9 mouse cellular contexts compared by ENCODE assay signal in the genomic region with DNA sequence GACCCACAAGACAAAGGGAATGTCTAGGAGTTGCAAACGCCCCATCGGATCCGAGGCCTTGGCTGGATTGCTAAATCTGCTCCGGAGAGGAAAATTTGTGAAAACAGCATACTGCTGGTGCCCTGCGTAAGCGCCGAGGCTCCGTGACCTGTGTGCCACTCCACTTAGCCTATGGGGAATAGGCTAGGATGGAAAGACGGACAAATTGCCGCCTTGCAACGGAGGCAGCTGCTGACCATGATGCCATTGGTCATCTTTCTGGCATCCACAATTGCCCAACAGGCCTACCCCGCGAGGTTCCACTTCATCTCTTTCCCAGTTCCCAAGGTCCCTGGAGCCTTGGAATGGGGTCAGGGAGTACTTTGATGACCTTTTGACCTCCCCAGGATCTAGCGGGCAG. TPM values are rescaled to one million over a fixed set of nuclear protein-coding genes. Genes with fewer than 3 reads are reported as not detected.
A peak's percentile ranks its signal among the peaks of the same experiment; 100 is the strongest.
DNase-seq lines count a peak whose midpoint lies in the region; ATAC-seq and TF ChIP-seq lines count a peak whose summit lies in the region.
"Had no signal": no experiment of that assay in that cellular context is flagged by ENCODE, and none has a peak within 500 bp of the region (broad histone marks: within the 10 kb centered on the region; RNA-seq: fewer than 3 reads in every experiment).

No protein-coding gene starts in this region.

- H3K9me3 ChIP-seq in heart, embryonic 11.5 days (replicated peaks; ENCODE audit: control insufficient read depth, low read length) = no peaks in the 10 kb centered on the region
- H3K9me3 ChIP-seq in ES-E14 (ENCODE audit: control insufficient read depth, insufficient read depth, low read depth, low read length) = no peaks in the 10 kb centered on the region
- H3K9me3 ChIP-seq in forebrain, postnatal 0 days (ENCODE audit: low read length) = no peaks in the 10 kb centered on the region

- H3K27ac ChIP-seq in heart, embryonic 11.5 days (ENCODE audit: low read depth, low read length) = no peak overlapping the region
- H3K27ac ChIP-seq in ES-E14 (ENCODE audit: insufficient read depth, low read depth, low read length, poor library complexity, severe bottlenecking) = no peak overlapping the region
- H3K27ac ChIP-seq in forebrain, postnatal 0 days (ENCODE audit: low read depth, low read length) = no peak overlapping the region

- peaks cover 36% of the 10 kb centered on the region for H3K4me1 ChIP-seq in heart, embryonic 11.5 days (ENCODE audit: control insufficient read depth, insufficient read depth, low read length)
- H3K4me1 ChIP-seq in ES-E14 (ENCODE audit: control insufficient read depth in 2 of 2, insufficient read depth in 2 of 2, low read length in 2 of 2, poor library complexity in 1 of 2) = peaks cover 0 to 3% of the 10 kb centered on the region in 2 experiments; a peak in 1 of 4 replicates
- peaks cover 19% of the 10 kb centered on the region for H3K4me1 ChIP-seq in forebrain, postnatal 0 days (ENCODE audit: insufficient read depth)

- DNase-seq in heart, postnatal 36 days = no peak
- DNase-seq in ES-E14 (ENCODE audit: low read depth, low spot score) = no peak
- DNase-seq in forebrain, postnatal 0 days = no peak
- no peak for DNase-seq in layer of hippocampus, adult 9-10 months (ENCODE audit: low spot score)
- no peak for DNase-seq in frontal cortex, postnatal 10 days (ENCODE audit: low spot score in 2 of 2)
- no peak for DNase-seq in right cerebral cortex, postnatal 10 days (ENCODE audit: low spot score in 2 of 2)

- TF ChIP-seq CTCF in forebrain, postnatal 0 days (IDR thresholded peaks at IDR 0.05; ENCODE audit: low read depth) = no peak

- H3K27me3 ChIP-seq in heart, embryonic 11.5 days (ENCODE audit: control insufficient read depth, insufficient read depth, low read length) = no peaks in the 10 kb centered on the region
- no peaks in the 10 kb centered on the region for H3K27me3 ChIP-seq in forebrain, postnatal 0 days (ENCODE audit: insufficient read depth, low read length)

- intact Hi-C loops in heart, postnatal 36 days (cut with DNase I) = no loop called here

- 0 out of 2 replicates have a peak, but pooled peaks have one; percentile 2 for ATAC-seq in heart, embryonic 11.5 days (replicated peaks; ENCODE audit: insufficient number of reproducible peaks, low FRiP score, low TSS enrichment)
- ATAC-seq in forebrain, postnatal 0 days = no peak
- peak; percentile 1; the same call in 1 of the 2 replicates for ATAC-seq in megakaryocyte, adult 5-6 weeks (ENCODE audit: poor library complexity, severe bottlenecking)

- peak overlapping the region; percentile 76 for H3K9ac ChIP-seq in heart, embryonic 11.5 days (ENCODE audit: low read depth, low read length)
- peak overlapping the region; percentile 71 for H3K9ac ChIP-seq in ES-E14 (ENCODE audit: insufficient read depth, low read depth, low read length, poor library complexity, severe bottlenecking)
- H3K9ac ChIP-seq in forebrain, postnatal 0 days = peak overlapping the region; percentile 57

- peak overlapping the region; percentile 89 for H3K4me2 ChIP-seq in heart, embryonic 11.5 days
- H3K4me2 ChIP-seq in forebrain, postnatal 0 days (ENCODE audit: low read depth) = peak overlapping the region; percentile 91

- peaks cover 5% of the 10 kb centered on the region for H3K36me3 ChIP-seq in heart, embryonic 11.5 days (ENCODE audit: control insufficient read depth, insufficient read depth, low read length)
- peaks cover 17% of the 10 kb centered on the region; the same call in 1 of the 2 replicates for H3K36me3 ChIP-seq in ES-E14 (ENCODE audit: control insufficient read depth, insufficient read depth, low read length, poor library complexity, severe bottlenecking)
- no peaks in the 10 kb centered on the region for H3K36me3 ChIP-seq in forebrain, postnatal 0 days (ENCODE audit: insufficient read depth)

- H3K4me3 ChIP-seq in heart, embryonic 11.5 days (ENCODE audit: low read depth, low read length) = peak overlapping the region; percentile 76
- H3K4me3 ChIP-seq in ES-E14 (ENCODE audit: insufficient read depth in 1 of 2, low read depth in 1 of 2, low read length in 2 of 2, poor library complexity in 1 of 2, severe bottlenecking in 1 of 2) = peak overlapping the region; percentile 72 to 74
- peak overlapping the region; percentile 67 for H3K4me3 ChIP-seq in forebrain, postnatal 0 days (ENCODE audit: low read depth, low read length)

- WGBS in heart, embryonic 11.5 days (ENCODE audit: insufficient replicate concordance) = under 1% methylated on average over 14 of the region's 14 CpGs
- 2% methylated on average over 14 of the region's 14 CpGs for WGBS in forebrain, postnatal 0 days

- in situ Hi-C loops in ES-E14 (cut with MboI; ENCODE audit: low sequenced_read_pairs in 2 of 2, unreplicated experiment in 2 of 2) = loop anchor here in 1 of 2 experiments (25.0 kb wide), 1 partner anchor 705 kb away; no protein-coding TSS in a partner anchor

TF ChIP-seq in ES-E14, 5 proteins besides CTCF, POLR2A, EP300 and RAD21:
- TF ChIP-seq ZNF384 (IDR thresholded peaks at IDR 0.05; ENCODE audit: low read depth, low read length) (no peak), CHD2 (IDR thresholded peaks at IDR 0.05; ENCODE audit: low read depth, low read length) (no peak), HCFC1 (IDR thresholded peaks at IDR 0.05; ENCODE audit: borderline replicate concordance, insufficient read depth, low read length) (no peak), ZC3H11A (IDR thresholded peaks at IDR 0.05; ENCODE audit: borderline replicate concordance, low read depth, low read length) (no peak), MAFK (IDR thresholded peaks at IDR 0.05; ENCODE audit: insufficient read depth, low read depth, low read length) (no peak)

RNA-seq across cellular contexts. Expression of gene Pimreg, which starts 0.8 kb away (rescaled TPM):
- 98.2 and 99.0 TPM in 2 replicates for polyA plus RNA-seq in heart, embryonic 11.5 days (2014; fragmentation: Nextera tagmentation; extraction: Ambion mirVana)
- total RNA-seq in heart, postnatal 36 days (2021) = 1 to 10 TPM; 1.1 to 1.4 TPM
- 28.7 and 31.3 TPM in 2 replicates for total RNA-seq in ES-E14 (2012; rRNA removed)
- total RNA-seq in forebrain, postnatal 0 days (2014; rRNA removed) = 13.2 and 14.9 TPM in 2 replicates
- polyA plus RNA-seq in forebrain, postnatal 0 days (2015; fragmentation: Nextera tagmentation; extraction: Ambion mirVana) = 20.6 and 22.0 TPM in 2 replicates
- 34.0 and 34.1 TPM in 2 replicates for total RNA-seq in megakaryocyte, adult 5-6 weeks (2015)
- 16.3 and 17.2 TPM in 2 replicates for total RNA-seq in megakaryocyte, adult 5-6 weeks (2017)

RNA-seq across cellular contexts. Expression of gene Aipl1, which starts 5.3 kb away (rescaled TPM):
- 0.34 and 0.52 TPM in 2 replicates for polyA plus RNA-seq in heart, embryonic 11.5 days (2014; fragmentation: Nextera tagmentation; extraction: Ambion mirVana)
- not detected for total RNA-seq in heart, postnatal 36 days (2021)
- total RNA-seq in ES-E14 (2012; rRNA removed) = 0.18 and 0.32 TPM in 2 replicates
- total RNA-seq in forebrain, postnatal 0 days (2014; rRNA removed) = 0.19 and 0.31 TPM in 2 replicates
- 0.23 and 0.33 TPM in 2 replicates for polyA plus RNA-seq in forebrain, postnatal 0 days (2015; fragmentation: Nextera tagmentation; extraction: Ambion mirVana)
- total RNA-seq in megakaryocyte, adult 5-6 weeks (2015) = 0.29 and 0.93 TPM in 2 replicates
- total RNA-seq in megakaryocyte, adult 5-6 weeks (2017) = 0.37 and 0.77 TPM in 2 replicates
- total RNA-seq: left cerebral cortex, postnatal 36 days had no signal
